Mouse (Mus musculus): Measurements from ENCODE around the gene N4bp1. TPM values are rescaled to one million over a fixed set of nuclear protein-coding genes. Genes with fewer than 3 reads are reported as not detected.
A peak's percentile ranks its signal among the peaks of the same experiment; 100 is the strongest.

Gene N4bp1
- total and polyA plus RNA-seq, 3 experiments: 12.2 to 15.6 (median 12.8) TPM

DNA sequence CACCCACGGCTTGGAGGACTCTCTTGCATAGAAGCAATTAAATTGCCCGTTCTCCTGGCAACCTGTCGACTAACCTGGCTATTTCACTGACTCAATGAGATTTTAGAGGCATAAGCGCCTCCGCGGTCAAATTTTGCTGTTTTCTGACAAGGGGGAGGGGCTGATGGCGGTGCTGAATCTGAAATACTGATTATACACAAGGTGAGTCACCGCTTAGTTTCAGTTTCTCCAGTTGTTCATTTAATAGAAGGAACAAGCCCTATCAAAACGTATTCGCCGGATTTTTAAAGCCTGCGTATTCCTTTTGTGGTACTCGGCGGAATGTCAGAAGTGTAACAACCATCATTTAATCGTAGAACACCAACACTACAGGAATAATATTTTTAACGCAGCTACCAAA is 991 bp downstream of the N4bp1 start:
- H3K27ac ChIP-seq (ENCODE audit: insufficient read depth, low read depth): peak overlapping the region; percentile 7; the same call in 1 of the 2 replicates
- H3K9me3 ChIP-seq (replicated peaks; ENCODE audit: low read length): no peaks in the 10 kb centered on the region
- DNase-seq (ENCODE audit: extremely low read depth): peak; percentile 62
- peak overlapping the region; percentile 69 for H3K9ac ChIP-seq (ENCODE audit: insufficient read depth, low read depth)
- peak overlapping the region; percentile 84 to 94 (median 90) for H3K4me3 ChIP-seq (replicated peaks in 1 of 3; ENCODE audit: low read depth in 2 of 3, low read length in 2 of 3, poor library complexity in 1 of 3)
- peaks cover 12 to 31% of the 10 kb centered on the region in 2 experiments for H3K36me3 ChIP-seq (replicated peaks in 1 of 2; ENCODE audit: control insufficient read depth in 1 of 2, insufficient read depth in 1 of 2, low read length in 1 of 2)
- peaks cover 48% of the 10 kb centered on the region for H3K79me2 ChIP-seq (replicated peaks; ENCODE audit: control insufficient read depth, extremely low read depth, insufficient read depth, poor library complexity, severe bottlenecking)
- H3K4me2 ChIP-seq (ENCODE audit: insufficient read depth, low read depth, poor library complexity, severe bottlenecking): peak overlapping the region; percentile 91; the same call in 1 of the 2 replicates
- dilution Hi-C loops (cut with MboI; ENCODE audit: extremely low pct_ligation_motif_present, extremely low pct_unique_long_range_greater_than_20kb, low sequenced_read_pairs): no loop called here
- in situ Hi-C loops (cut with MboI; ENCODE audit: low pct_ligation_motif_present, low pct_unique_long_range_greater_than_20kb, low sequenced_read_pairs): no loop called here
- TF ChIP-seq TBP (conservative IDR thresholded peaks at IDR 0.05; ENCODE audit: low read depth, low read length): 0 out of 2 replicates have a peak, but pooled peaks have one; percentile 26
- TF ChIP-seq TCF12 (IDR thresholded peaks at IDR 0.05; ENCODE audit: low read depth, low read length): 0 out of 2 replicates have a peak, but pooled peaks have one; percentile 25
- peak; percentile 75 for TF ChIP-seq IRF4 (IDR thresholded peaks at IDR 0.05; ENCODE audit: low read depth, low read length)
- peak; percentile 47; the same call in 1 of the 2 replicates for TF ChIP-seq JUND (conservative IDR thresholded peaks at IDR 0.05; ENCODE audit: low read depth, low read length)
- peak; percentile 18; the same call in 1 of the 2 replicates for TF ChIP-seq EP300 (IDR thresholded peaks at IDR 0.05; ENCODE audit: low read length)
- TF ChIP-seq ETS1 (conservative IDR thresholded peaks at IDR 0.05; ENCODE audit: low read depth, low read length): peak; percentile 58; the same call in 1 of the 2 replicates
- TF ChIP-seq MAZ (IDR thresholded peaks at IDR 0.05; ENCODE audit: low read depth, low read length): 0 out of 2 replicates have a peak, but pooled peaks have one; percentile 7
- no peak for TF ChIP-seq MEF2A (IDR thresholded peaks at IDR 0.05; ENCODE audit: borderline replicate concordance, low read depth, low read length)
- no peak for TF ChIP-seq SMC3 (IDR thresholded peaks at IDR 0.05; ENCODE audit: low read depth, low read length)
- TF ChIP-seq UBTF (IDR thresholded peaks at IDR 0.05; ENCODE audit: low read depth, low read length): no peak
- peak; percentile 45; the same call in 1 of the 2 replicates for TF ChIP-seq CHD2 (IDR thresholded peaks at IDR 0.05; ENCODE audit: low read length)
- TF ChIP-seq JUN (IDR thresholded peaks at IDR 0.05; ENCODE audit: insufficient read depth, low read depth, low read length): peak; percentile 50; the same call in 1 of the 2 replicates
- TF ChIP-seq ZNF384 (IDR thresholded peaks at IDR 0.05; ENCODE audit: low read depth, low read length): no peak
- H3K27me3 ChIP-seq (replicated peaks): no peaks in the 10 kb centered on the region
- peaks cover 14 to 57% of the 10 kb centered on the region in 2 experiments for H3K4me1 ChIP-seq (ENCODE audit: control insufficient read depth in 1 of 2, insufficient read depth in 2 of 2)

DNA sequence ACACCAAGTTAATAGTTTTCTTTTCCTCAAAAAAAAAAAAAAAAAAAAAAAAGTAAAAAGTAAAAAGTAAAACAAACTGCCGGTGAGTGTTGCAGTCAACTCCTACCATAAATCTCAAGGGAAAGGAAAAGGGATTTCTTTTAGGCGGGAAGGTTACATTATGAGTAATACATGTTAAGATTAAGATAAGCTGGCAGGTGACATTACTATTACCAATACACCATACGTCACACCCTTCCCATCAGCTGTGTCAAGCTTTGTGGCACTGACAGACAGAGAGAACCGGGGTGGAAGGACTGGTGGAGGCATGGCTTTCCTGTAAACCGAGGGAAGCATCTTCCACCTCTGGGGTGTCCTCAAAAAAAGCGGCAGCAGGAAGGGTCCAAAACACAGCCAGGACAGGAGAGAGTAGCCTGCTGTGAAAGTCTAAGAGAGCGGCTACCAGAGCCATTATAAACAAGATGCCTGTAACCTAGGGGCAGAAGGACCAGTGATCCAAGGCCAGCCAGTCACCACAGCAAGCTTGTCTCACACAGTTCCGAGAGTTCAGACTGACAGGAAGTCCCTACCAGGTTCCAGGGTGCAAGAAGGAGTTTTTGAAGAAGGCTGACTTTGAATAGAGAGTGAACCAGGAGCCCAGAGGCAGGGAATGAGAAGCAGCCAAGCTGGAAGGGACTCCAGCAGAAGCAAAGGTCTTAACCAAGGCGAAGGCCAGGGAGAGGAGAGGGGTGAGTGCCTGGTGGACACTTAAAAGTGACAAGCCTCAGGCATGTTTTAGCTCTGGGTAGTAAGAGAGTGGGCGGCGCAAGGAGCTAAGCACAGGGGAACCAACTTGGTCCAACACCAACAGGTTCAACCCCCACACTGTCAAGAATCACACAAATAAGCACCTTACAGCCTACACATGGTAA is 2.2 kb downstream of the N4bp1 start:
- in situ Hi-C loops (cut with MboI; ENCODE audit: low pct_ligation_motif_present, low pct_unique_long_range_greater_than_20kb, low sequenced_read_pairs) (no loop called here), dilution Hi-C loops (cut with MboI; ENCODE audit: extremely low pct_ligation_motif_present, extremely low pct_unique_long_range_greater_than_20kb, low sequenced_read_pairs) (no loop called here)
- Histone ChIP-seq H3K4me3 (replicated peaks in 1 of 3; ENCODE audit: low read depth in 2 of 3, low read length in 2 of 3, poor library complexity in 1 of 3) (peak overlapping the region; percentile 84 to 94 (median 90)), H3K4me2 (ENCODE audit: insufficient read depth, low read depth, poor library complexity, severe bottlenecking) (peak overlapping the region; percentile 91), H3K27ac (ENCODE audit: insufficient read depth, low read depth) (peak overlapping the region; percentile 25), H3K36me3 (replicated peaks in 1 of 2; ENCODE audit: control insufficient read depth in 1 of 2, insufficient read depth in 1 of 2, low read length in 1 of 2) (peaks cover 12 to 37% of the 10 kb centered on the region in 2 experiments), H3K9me3 (replicated peaks; ENCODE audit: low read length) (no peaks in the 10 kb centered on the region), H3K27me3 (replicated peaks) (no peaks in the 10 kb centered on the region), H3K9ac (ENCODE audit: insufficient read depth, low read depth) (peak overlapping the region; percentile 69), H3K79me2 (replicated peaks; ENCODE audit: control insufficient read depth, extremely low read depth, insufficient read depth, poor library complexity, severe bottlenecking) (peaks cover 56% of the 10 kb centered on the region), H3K4me1 (ENCODE audit: control insufficient read depth in 1 of 2, insufficient read depth in 2 of 2) (peaks cover 12 to 49% of the 10 kb centered on the region in 2 experiments; a peak in 3 of 4 replicates)
- no peak for TF ChIP-seq CHD1 (IDR thresholded peaks at IDR 0.05; ENCODE audit: low read depth, low read length)
- TF ChIP-seq ZNF384 (IDR thresholded peaks at IDR 0.05; ENCODE audit: low read depth, low read length): peak; percentile 16
- TF ChIP-seq BHLHE40 (IDR thresholded peaks at IDR 0.05; ENCODE audit: low read depth, low read length): peak; percentile 36; the same call in 1 of the 2 replicates
- TF ChIP-seq ETS1 (conservative IDR thresholded peaks at IDR 0.05; ENCODE audit: low read depth, low read length): peak; percentile 58
- DNase-seq (ENCODE audit: extremely low read depth): peak; percentile 18

Measured in CH12.LX (cell line).